Mouse (Mus musculus): ENCODE measurements at regions not wholly inside any gene's neighbourhood (a gene's known extent, or its start where the extent isn't known, plus 50 kb on each side); places are given as distances from the start of the nearest gene placed in this dataset.
"Not testable (repeated sequence)": the region's sequence is repeated elsewhere in the genome, so short reads cannot be mapped to it uniquely, and the experiment has no call there.

- DNase-seq (ENCODE audit: low read depth, low spot score) (no peak), ATAC-seq (no peak)
- no peaks in the 10 kb centered on the region for H3K27me3 ChIP-seq
- CTCF ChIA-PET = no interaction called here
- in situ Hi-C loops (cut with MboI; ENCODE audit: low pct_unique_long_range_greater_than_20kb) = no loop called here
- POLR2A ChIA-PET = no interaction called here
- no peak for TF ChIP-seq CTCF (IDR thresholded peaks at IDR 0.05)
Observed at GRCm38 (mm10) chr8:40019281-40019943, 655.5 kb upstream of the Adam24 start.

- TF ChIP-seq CTCF (IDR thresholded peaks at IDR 0.05) = no peak
- DNase-seq (ENCODE audit: low read depth, low spot score) (no peak), ATAC-seq (no peak)
- in situ Hi-C loops (cut with MboI; ENCODE audit: low pct_unique_long_range_greater_than_20kb) = no loop called here
- ChIA-PET CTCF (no interaction called here), POLR2A (no interaction called here)
- H3K27me3 ChIP-seq = no peaks in the 10 kb centered on the region
Observed at GRCm38 (mm10) chr8:40064145-40064544, 610.7 kb upstream of the Adam24 start.

- in situ Hi-C loops (cut with MboI; ENCODE audit: low pct_unique_long_range_greater_than_20kb) = no loop called here
- no peak for TF ChIP-seq CTCF (IDR thresholded peaks at IDR 0.05)
- POLR2A ChIA-PET = no interaction called here
- no peaks in the 10 kb centered on the region for H3K27me3 ChIP-seq
- DNase-seq (ENCODE audit: low read depth, low spot score) (no peak), ATAC-seq (no peak)
- CTCF ChIA-PET = no interaction called here
Observed at GRCm38 (mm10) chr8:40071131-40071530, 603.7 kb upstream of the Adam24 start.

- CTCF ChIA-PET; H3K27me3 ChIP-seq; in situ Hi-C loops (cut with MboI; ENCODE audit: low pct_unique_long_range_greater_than_20kb); DNase-seq (ENCODE audit: low read depth, low spot score); POLR2A ChIA-PET; ATAC-seq: not testable (repeated sequence)
Observed at GRCm38 (mm10) chr8:40080976-40081375, 593.9 kb upstream of the Adam24 start.

GRCm38 (mm10) chr8:40084129-40084528 is 590.7 kb upstream of the Adam24 start:
- CTCF ChIA-PET = no interaction called here
- no peak for TF ChIP-seq CTCF (IDR thresholded peaks at IDR 0.05)
- POLR2A ChIA-PET = no interaction called here

GRCm38 (mm10) chr8:40089377-40089776 is 585.5 kb upstream of the Adam24 start:
- in situ Hi-C loops (cut with MboI; ENCODE audit: low pct_unique_long_range_greater_than_20kb) = no loop called here
- ChIA-PET CTCF (no interaction called here), POLR2A (no interaction called here)
- no peak for ATAC-seq
- no peak for DNase-seq (ENCODE audit: low read depth, low spot score)
- TF ChIP-seq CTCF (IDR thresholded peaks at IDR 0.05) = no peak
- peaks cover 10% of the 10 kb centered on the region for H3K27me3 ChIP-seq

More at GRCm38 (mm10) chr8:40084129-40084528, 590.7 kb upstream of the Adam24 start:
- ATAC-seq (no peak), DNase-seq (ENCODE audit: low read depth, low spot score) (no peak)
- H3K27me3 ChIP-seq = peaks cover 3% of the 10 kb centered on the region
- in situ Hi-C loops (cut with MboI; ENCODE audit: low pct_unique_long_range_greater_than_20kb) = no loop called here

GRCm38 (mm10) chr8:40124402-40124801 is 550.5 kb upstream of the Adam24 start:
- ChIA-PET CTCF (interaction anchor here (0.8 kb wide), 1 partner anchor 14 kb away, joined by 3 read pairs; no protein-coding TSS in a partner anchor), POLR2A (no interaction called here)
- no peak for ATAC-seq
- no peak for DNase-seq (ENCODE audit: low read depth, low spot score)
- in situ Hi-C loops (cut with MboI; ENCODE audit: low pct_unique_long_range_greater_than_20kb) = no loop called here
- peaks cover 37% of the 10 kb centered on the region for H3K27me3 ChIP-seq
- TF ChIP-seq CTCF (IDR thresholded peaks at IDR 0.05) = no peak

GRCm38 (mm10) chr8:40127141-40127540 is 547.7 kb upstream of the Adam24 start:
- ChIA-PET POLR2A (no interaction called here), CTCF (no interaction called here)
- TF ChIP-seq CTCF (IDR thresholded peaks at IDR 0.05) = no peak
- in situ Hi-C loops (cut with MboI; ENCODE audit: low pct_unique_long_range_greater_than_20kb) = no loop called here
- ATAC-seq (no peak), DNase-seq (ENCODE audit: low read depth, low spot score) (no peak)
- peaks cover 23% of the 10 kb centered on the region for H3K27me3 ChIP-seq

GRCm38 (mm10) chr8:40132662-40133257 is 542.1 kb upstream of the Adam24 start:
- ChIA-PET CTCF (interaction anchor here (1.0 to 1.7 kb wide), 3 partner anchors 10 to 58 kb away, joined by 3 to 6 read pairs (median 3); no protein-coding TSS in a partner anchor), POLR2A (no interaction called here)
- H3K27me3 ChIP-seq = peaks cover 28% of the 10 kb centered on the region
- TF ChIP-seq CTCF (IDR thresholded peaks at IDR 0.05) = peak; percentile 55
- peak; percentile 35 for ATAC-seq
- DNase-seq (ENCODE audit: low read depth, low spot score) = no peak
- in situ Hi-C loops (cut with MboI; ENCODE audit: low pct_unique_long_range_greater_than_20kb) = no loop called here

- CTCF ChIA-PET = interaction anchor here (1.2 kb wide), 1 partner anchor 10 kb away, joined by 3 read pairs; no protein-coding TSS in a partner anchor
Observed at GRCm38 (mm10) chr8:40150911-40151797, 523.7 kb upstream of the Adam24 start.

GRCm38 (mm10) chr8:40152451-40152850 is 522.4 kb upstream of the Adam24 start:
- ATAC-seq (no peak), DNase-seq (ENCODE audit: low read depth, low spot score) (no peak)
- peaks cover 27% of the 10 kb centered on the region for H3K27me3 ChIP-seq
- in situ Hi-C loops (cut with MboI; ENCODE audit: low pct_unique_long_range_greater_than_20kb) = no loop called here
- CTCF ChIA-PET = no interaction called here
- TF ChIP-seq CTCF (IDR thresholded peaks at IDR 0.05) = no peak
- POLR2A ChIA-PET = no interaction called here

More at GRCm38 (mm10) chr8:40150911-40151797, 523.7 kb upstream of the Adam24 start:
- ATAC-seq = peak; percentile 69
- TF ChIP-seq CTCF (IDR thresholded peaks at IDR 0.05) = peak; percentile 83
- POLR2A ChIA-PET = no interaction called here
- no peak for DNase-seq (ENCODE audit: low read depth, low spot score)
- H3K27me3 ChIP-seq = peaks cover 32% of the 10 kb centered on the region
- in situ Hi-C loops (cut with MboI; ENCODE audit: low pct_unique_long_range_greater_than_20kb) = no loop called here

All from Patski (cell line).